Mouse (Mus musculus): ENCODE data around the gene Coq8a. TPM values are rescaled to one million over a fixed set of nuclear protein-coding genes. Genes with fewer than 3 reads are reported as not detected.

Coq8a gene
- total and polyA plus RNA-seq, 2 experiments from 2014 or later, result 148 to 231 TPM

DNA sequence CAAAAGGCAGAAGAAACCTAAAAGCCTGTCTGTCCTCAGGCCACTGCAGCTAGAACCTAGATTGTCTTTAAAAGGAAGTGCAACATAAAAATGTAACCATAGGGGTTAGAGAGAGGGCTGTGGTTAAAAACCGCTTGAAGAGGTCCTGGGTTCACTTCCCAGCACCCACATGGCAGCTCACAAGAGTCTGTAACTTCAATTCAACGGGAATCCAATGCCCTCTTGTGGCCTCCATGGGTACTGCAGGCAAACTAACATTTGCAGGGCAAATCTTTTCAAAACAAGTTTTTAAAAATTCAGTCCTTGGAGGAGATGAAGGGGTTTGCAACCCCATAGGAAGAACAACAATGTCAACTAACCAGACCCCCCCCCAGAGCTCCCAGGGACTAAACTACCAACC is 31.2 kb upstream of the Coq8a start:
- DNase-seq (ENCODE audit: low spot score) (no peak), ATAC-seq (ENCODE audit: insufficient read depth, low read depth) (no peak)
- H3K4me1 ChIP-seq (ENCODE audit: control insufficient read depth, insufficient read depth), result no peaks in the 10 kb centered on the region
- no peak overlapping the region for H3K27ac ChIP-seq (ENCODE audit: low read depth)
- no peak overlapping the region for H3K4me2 ChIP-seq (ENCODE audit: low read depth, low read length)
- no peak overlapping the region for H3K9ac ChIP-seq (replicated peaks; ENCODE audit: low read depth, low read length)
- 28% methylated on average over 2 of the region's 2 CpGs for WGBS
- H3K27me3 ChIP-seq (ENCODE audit: control insufficient read depth, insufficient read depth, low read length), result no peaks in the 10 kb centered on the region
- H3K9me3 ChIP-seq (replicated peaks; ENCODE audit: control insufficient read depth, low read length), result 0 out of 2 replicates have a peak, but pooled peaks cover 4% of the 10 kb centered on the region
- no peak overlapping the region for H3K4me3 ChIP-seq (ENCODE audit: low read depth, low read length)
- peaks cover 8% of the 10 kb centered on the region for H3K36me3 ChIP-seq (replicated peaks; ENCODE audit: control insufficient read depth, insufficient read depth, low read length)
- TF ChIP-seq EP300 (IDR thresholded peaks at IDR 0.05; ENCODE audit: low read depth), result no peak
- peak; percentile 60 for TF ChIP-seq CTCF (IDR thresholded peaks at IDR 0.05; ENCODE audit: low read depth)

DNA sequence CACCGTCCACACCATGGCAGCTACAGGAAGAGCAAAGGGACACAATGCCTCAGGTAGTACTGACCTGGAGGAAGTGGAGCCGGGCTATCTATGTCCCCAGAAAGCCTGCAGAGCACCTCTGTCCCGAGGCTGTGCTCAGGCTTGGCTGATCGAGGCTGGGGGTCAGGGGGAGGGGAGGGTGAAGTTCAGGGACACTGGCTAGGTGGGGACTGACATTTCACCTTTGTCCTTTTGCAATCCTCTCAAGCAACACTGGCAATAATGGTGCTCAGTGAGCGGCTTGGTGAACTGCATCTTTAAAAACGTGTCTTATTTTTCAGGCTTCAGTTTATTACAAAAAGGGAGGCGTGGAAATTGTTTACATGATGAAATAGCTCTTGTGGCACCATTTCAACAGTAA is 30.5 kb upstream of the Coq8a start:
- Histone ChIP-seq H3K27me3 (ENCODE audit: control insufficient read depth, insufficient read depth, low read length) (no peaks in the 10 kb centered on the region), H3K4me3 (ENCODE audit: low read depth, low read length) (no peak overlapping the region), H3K4me2 (ENCODE audit: low read depth, low read length) (no peak overlapping the region), H3K36me3 (replicated peaks; ENCODE audit: control insufficient read depth, insufficient read depth, low read length) (peaks cover 8% of the 10 kb centered on the region), H3K9me3 (replicated peaks; ENCODE audit: control insufficient read depth, low read length) (0 out of 2 replicates have a peak, but pooled peaks cover 4% of the 10 kb centered on the region), H3K9ac (replicated peaks; ENCODE audit: low read depth, low read length) (no peak overlapping the region), H3K27ac (ENCODE audit: low read depth) (no peak overlapping the region), H3K4me1 (ENCODE audit: control insufficient read depth, insufficient read depth) (no peaks in the 10 kb centered on the region)
- DNase-seq (ENCODE audit: low spot score) (no peak), ATAC-seq (ENCODE audit: insufficient read depth, low read depth) (no peak)
- no peak for TF ChIP-seq EP300 (IDR thresholded peaks at IDR 0.05; ENCODE audit: low read depth)
- no peak for TF ChIP-seq CTCF (IDR thresholded peaks at IDR 0.05; ENCODE audit: low read depth)
- 84% methylated on average over 7 of the region's 7 CpGs for WGBS

DNA sequence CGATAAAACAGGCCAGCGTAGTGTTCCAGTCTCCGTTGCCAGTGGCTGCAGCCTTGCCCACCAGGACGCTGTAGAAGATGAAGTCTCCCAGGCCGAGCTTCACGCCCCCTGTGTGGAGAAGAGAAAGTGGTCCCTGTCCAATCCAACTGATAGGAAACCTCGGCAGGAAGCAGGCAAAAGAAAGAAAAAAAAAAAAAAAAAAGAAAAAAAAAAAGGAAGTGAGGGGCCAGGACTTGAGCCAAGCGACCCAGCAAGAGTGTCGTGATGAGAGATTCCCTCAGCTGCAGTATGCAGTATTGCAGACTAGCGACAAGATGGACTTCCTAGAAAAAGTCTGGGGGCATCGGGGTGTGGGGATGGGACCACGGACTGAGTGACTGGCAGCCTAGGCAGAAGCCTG is 29.5 kb upstream of the Coq8a start:
- H3K4me2 ChIP-seq (ENCODE audit: low read depth, low read length), result no peak overlapping the region
- no peak overlapping the region for H3K27ac ChIP-seq (ENCODE audit: low read depth)
- no peaks in the 10 kb centered on the region for H3K4me1 ChIP-seq (ENCODE audit: control insufficient read depth, insufficient read depth)
- DNase-seq (ENCODE audit: low spot score), result no peak
- no peak overlapping the region for H3K4me3 ChIP-seq (ENCODE audit: low read depth, low read length)
- peaks cover 8% of the 10 kb centered on the region for H3K36me3 ChIP-seq (replicated peaks; ENCODE audit: control insufficient read depth, insufficient read depth, low read length)
- H3K9me3 ChIP-seq (replicated peaks; ENCODE audit: control insufficient read depth, low read length), result 0 out of 2 replicates have a peak, but pooled peaks cover 4% of the 10 kb centered on the region
- H3K9ac ChIP-seq (replicated peaks; ENCODE audit: low read depth, low read length), result no peak overlapping the region
- no peaks in the 10 kb centered on the region for H3K27me3 ChIP-seq (ENCODE audit: control insufficient read depth, insufficient read depth, low read length)
- TF ChIP-seq EP300 (IDR thresholded peaks at IDR 0.05; ENCODE audit: low read depth) (no peak), CTCF (IDR thresholded peaks at IDR 0.05; ENCODE audit: low read depth) (no peak)
- ATAC-seq (ENCODE audit: insufficient read depth, low read depth), result no peak
- 73% methylated on average over 12 of the region's 12 CpGs for WGBS

DNA sequence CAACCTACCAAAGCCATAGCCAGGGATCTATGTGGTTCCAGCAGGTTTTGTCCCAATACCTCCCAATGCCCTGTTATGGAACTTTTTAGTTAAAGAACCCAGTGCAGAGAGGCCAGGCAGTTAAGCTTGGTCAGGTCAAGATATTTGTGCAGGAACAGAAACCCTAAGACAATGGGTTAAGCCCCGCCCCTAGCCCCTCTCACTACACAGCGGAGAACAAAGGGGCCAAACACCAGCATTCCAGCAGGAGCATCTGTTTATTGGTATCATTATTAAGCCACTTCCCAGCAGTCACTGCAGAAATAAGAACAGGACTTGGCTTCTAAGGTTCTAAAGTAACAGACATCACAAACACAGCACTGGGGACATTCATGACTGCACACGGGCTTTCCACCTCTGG is 27.4 kb upstream of the Coq8a start:
- 85% methylated on average over 3 of the region's 3 CpGs for WGBS
- H3K4me2 ChIP-seq (ENCODE audit: low read depth, low read length), result no peak overlapping the region
- H3K4me1 ChIP-seq (ENCODE audit: control insufficient read depth, insufficient read depth), result no peaks in the 10 kb centered on the region
- DNase-seq (ENCODE audit: low spot score) (no peak), ATAC-seq (ENCODE audit: insufficient read depth, low read depth) (no peak)
- H3K9ac ChIP-seq (replicated peaks; ENCODE audit: low read depth, low read length), result no peak overlapping the region
- H3K27me3 ChIP-seq (ENCODE audit: control insufficient read depth, insufficient read depth, low read length), result no peaks in the 10 kb centered on the region
- H3K9me3 ChIP-seq (replicated peaks; ENCODE audit: control insufficient read depth, low read length), result 0 out of 2 replicates have a peak, but pooled peaks cover 4% of the 10 kb centered on the region
- TF ChIP-seq CTCF (IDR thresholded peaks at IDR 0.05; ENCODE audit: low read depth) (no peak), EP300 (IDR thresholded peaks at IDR 0.05; ENCODE audit: low read depth) (no peak)
- H3K4me3 ChIP-seq (ENCODE audit: low read depth, low read length), result no peak overlapping the region
- H3K27ac ChIP-seq (ENCODE audit: low read depth), result peak overlapping the region; percentile 49
- H3K36me3 ChIP-seq (replicated peaks; ENCODE audit: control insufficient read depth, insufficient read depth, low read length), result peaks cover 8% of the 10 kb centered on the region

DNA sequence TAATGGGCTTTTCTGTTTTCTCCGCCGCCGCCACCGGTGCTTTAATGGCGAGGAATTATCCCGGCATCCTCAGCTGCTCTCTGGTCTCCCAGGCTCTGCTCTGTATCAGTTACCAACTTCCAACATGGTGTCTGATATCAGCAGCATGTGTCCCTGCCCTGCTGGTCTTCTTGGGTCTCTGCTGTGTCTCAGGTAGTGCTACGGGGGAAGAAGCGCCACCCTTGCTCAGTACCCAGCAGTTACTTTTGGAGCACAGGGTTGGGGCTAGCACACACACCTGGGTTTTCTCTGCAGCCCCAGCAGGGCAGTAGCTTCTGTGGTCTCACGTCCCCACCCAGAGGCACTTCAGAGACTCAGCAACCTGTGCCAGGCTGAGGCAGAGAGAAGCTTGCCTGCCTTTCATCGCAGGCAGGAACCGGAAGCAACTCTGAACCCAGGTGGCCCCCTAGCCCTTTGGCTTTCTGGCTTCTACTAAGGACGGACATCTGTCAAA is 26.9 kb upstream of the Coq8a start:
- DNase-seq (ENCODE audit: low spot score) (peak; percentile 45), ATAC-seq (ENCODE audit: insufficient read depth, low read depth) (peak; percentile 73)
- H3K9me3 ChIP-seq (replicated peaks; ENCODE audit: control insufficient read depth, low read length), result 0 out of 2 replicates have a peak, but pooled peaks cover 4% of the 10 kb centered on the region
- peak overlapping the region; percentile 61 for H3K4me2 ChIP-seq (ENCODE audit: low read depth, low read length)
- TF ChIP-seq CTCF (IDR thresholded peaks at IDR 0.05; ENCODE audit: low read depth) (peak; percentile 31), EP300 (IDR thresholded peaks at IDR 0.05; ENCODE audit: low read depth) (no peak)
- peak overlapping the region; percentile 3; the same call in 1 of the 2 replicates for H3K9ac ChIP-seq (replicated peaks; ENCODE audit: low read depth, low read length)
- no peaks in the 10 kb centered on the region for H3K27me3 ChIP-seq (ENCODE audit: control insufficient read depth, insufficient read depth, low read length)
- peaks cover 8% of the 10 kb centered on the region for H3K36me3 ChIP-seq (replicated peaks; ENCODE audit: control insufficient read depth, insufficient read depth, low read length)
- no peaks in the 10 kb centered on the region for H3K4me1 ChIP-seq (ENCODE audit: control insufficient read depth, insufficient read depth)
- H3K27ac ChIP-seq (ENCODE audit: low read depth), result peak overlapping the region; percentile 49
- 13% methylated on average over 12 of the region's 12 CpGs for WGBS
- peak overlapping the region; percentile 50 for H3K4me3 ChIP-seq (ENCODE audit: low read depth, low read length)
